ENCODE assay signal across 16 mouse cellular contexts in genomic region chr9:13455231-13455630, GRCm38 (mm10). TPM values are rescaled to one million over a fixed set of nuclear protein-coding genes. Genes with fewer than 3 reads are reported as not detected.
DNase-seq lines count a peak whose midpoint lies in the region; ATAC-seq and TF ChIP-seq lines count a peak whose summit lies in the region.
"Had no signal": no experiment of that assay in that cellular context is flagged by ENCODE, and none has a peak within 500 bp of the region (broad histone marks: within the 10 kb centered on the region; RNA-seq: fewer than 3 reads in every experiment).

No protein-coding gene starts in this region.

- no peaks in the 10 kb centered on the region for H3K36me3 ChIP-seq in heart, embryonic 10.5 days
- H3K36me3 ChIP-seq in kidney, embryonic 15.5 days = no peaks in the 10 kb centered on the region
- no peaks in the 10 kb centered on the region for H3K36me3 ChIP-seq in midbrain, embryonic 12.5 days
- no peaks in the 10 kb centered on the region for H3K36me3 ChIP-seq in midbrain, embryonic 13.5 days
- H3K36me3 ChIP-seq in limb, embryonic 14.5 days (ENCODE audit: control insufficient read depth, insufficient read depth, low read length) = no peaks in the 10 kb centered on the region
- H3K36me3 ChIP-seq: liver, embryonic 15.5 days had no signal

- peak overlapping the region; percentile 62 for H3K27ac ChIP-seq in heart, embryonic 10.5 days
- H3K27ac ChIP-seq in kidney, embryonic 15.5 days = 0 out of 2 replicates have a peak overlapping the region, but pooled peaks have one; percentile 30
- H3K27ac ChIP-seq in midbrain, embryonic 12.5 days (replicated peaks) = peak overlapping the region; percentile 7; the same call in 1 of the 2 replicates
- no peak overlapping the region for H3K27ac ChIP-seq in midbrain, embryonic 13.5 days
- peak overlapping the region; percentile 43; the same call in 1 of the 2 replicates for H3K27ac ChIP-seq in limb, embryonic 14.5 days (replicated peaks; ENCODE audit: low read depth, low read length)
- H3K27ac ChIP-seq: liver, embryonic 15.5 days had no signal

- 86% methylated on average over 1 of the region's 1 CpGs for WGBS in heart, embryonic 10.5 days
- 75% methylated on average over 1 of the region's 1 CpGs for WGBS in kidney, embryonic 15.5 days
- WGBS in midbrain, embryonic 12.5 days = 93% methylated on average over 1 of the region's 1 CpGs
- 81% methylated on average over 1 of the region's 1 CpGs for WGBS in midbrain, embryonic 13.5 days
- 73% methylated on average over 1 of the region's 1 CpGs for WGBS in limb, embryonic 14.5 days

- no peak overlapping the region for H3K9ac ChIP-seq in kidney, embryonic 15.5 days
- no peak overlapping the region for H3K9ac ChIP-seq in midbrain, embryonic 12.5 days (replicated peaks)
- no peak overlapping the region for H3K9ac ChIP-seq in midbrain, embryonic 13.5 days (replicated peaks)
- no peak overlapping the region for H3K9ac ChIP-seq in limb, embryonic 14.5 days (ENCODE audit: low read depth, low read length, severe bottlenecking)
- H3K9ac ChIP-seq: liver, embryonic 15.5 days had no signal

- H3K9me3 ChIP-seq in heart, embryonic 10.5 days = no peaks in the 10 kb centered on the region
- no peaks in the 10 kb centered on the region for H3K9me3 ChIP-seq in kidney, embryonic 15.5 days (replicated peaks)
- no peaks in the 10 kb centered on the region for H3K9me3 ChIP-seq in midbrain, embryonic 12.5 days
- no peaks in the 10 kb centered on the region for H3K9me3 ChIP-seq in midbrain, embryonic 13.5 days
- no peaks in the 10 kb centered on the region for H3K9me3 ChIP-seq in limb, embryonic 14.5 days (ENCODE audit: control insufficient read depth, low read length)
- H3K9me3 ChIP-seq: liver, embryonic 15.5 days had no signal

- no peak overlapping the region for H3K4me3 ChIP-seq in heart, embryonic 10.5 days
- no peak overlapping the region for H3K4me3 ChIP-seq in kidney, embryonic 15.5 days (replicated peaks)
- H3K4me3 ChIP-seq in midbrain, embryonic 12.5 days = no peak overlapping the region
- H3K4me3 ChIP-seq in midbrain, embryonic 13.5 days (replicated peaks) = no peak overlapping the region
- H3K4me3 ChIP-seq in limb, embryonic 14.5 days (replicated peaks; ENCODE audit: low read length) = no peak overlapping the region
- H3K4me3 ChIP-seq: erythroblast, embryonic 14.5 days; liver, embryonic 15.5 days had no signal

- no peak overlapping the region for H3K4me2 ChIP-seq in kidney, embryonic 15.5 days
- no peak overlapping the region for H3K4me2 ChIP-seq in midbrain, embryonic 12.5 days (replicated peaks)
- no peak overlapping the region for H3K4me2 ChIP-seq in midbrain, embryonic 13.5 days (replicated peaks)
- H3K4me2 ChIP-seq in limb, embryonic 14.5 days (replicated peaks; ENCODE audit: low read depth, low read length, severe bottlenecking) = no peak overlapping the region
- H3K4me2 ChIP-seq: liver, embryonic 15.5 days had no signal

- no peaks in the 10 kb centered on the region for H3K27me3 ChIP-seq in heart, embryonic 10.5 days (ENCODE audit: insufficient read depth, poor library complexity, severe bottlenecking)
- H3K27me3 ChIP-seq in kidney, embryonic 15.5 days = no peaks in the 10 kb centered on the region
- H3K27me3 ChIP-seq in midbrain, embryonic 12.5 days = no peaks in the 10 kb centered on the region
- no peaks in the 10 kb centered on the region for H3K27me3 ChIP-seq in midbrain, embryonic 13.5 days
- H3K27me3 ChIP-seq in limb, embryonic 14.5 days (ENCODE audit: control insufficient read depth, insufficient read depth, low read length) = no peaks in the 10 kb centered on the region
- H3K27me3 ChIP-seq: liver, embryonic 15.5 days had no signal

- no peak for TF ChIP-seq POLR2A in limb, embryonic 14.5 days (IDR thresholded peaks at IDR 0.05; ENCODE audit: borderline replicate concordance, extremely low read depth, insufficient read depth, insufficient read length)

- H3K4me1 ChIP-seq in heart, embryonic 10.5 days = peaks cover 14% of the 10 kb centered on the region
- H3K4me1 ChIP-seq in kidney, embryonic 15.5 days = peaks cover 12% of the 10 kb centered on the region
- H3K4me1 ChIP-seq in midbrain, embryonic 12.5 days = peaks cover 13% of the 10 kb centered on the region
- peaks cover 23% of the 10 kb centered on the region for H3K4me1 ChIP-seq in midbrain, embryonic 13.5 days (replicated peaks)
- H3K4me1 ChIP-seq in limb, embryonic 14.5 days (ENCODE audit: control insufficient read depth, insufficient read depth, low read length) = peaks cover 22% of the 10 kb centered on the region
- H3K4me1 ChIP-seq: liver, embryonic 15.5 days had no signal

- intact Hi-C loops in heart, postnatal 25 days (cut with DNase I) = no loop called here
- intact Hi-C loops in left cerebral cortex, postnatal 10 days (cut with DNase I) = no loop called here

- ATAC-seq in kidney, embryonic 15.5 days (replicated peaks; ENCODE audit: low FRiP score) = no peak
- no peak for ATAC-seq in midbrain, embryonic 12.5 days (ENCODE audit: low FRiP score, low read depth)
- no peak for ATAC-seq in midbrain, embryonic 13.5 days
- ATAC-seq in limb, embryonic 14.5 days (ENCODE audit: low FRiP score, low read depth) = no peak

- no peak for DNase-seq in heart, embryonic 10.5 days (ENCODE audit: low spot score)
- DNase-seq in heart, postnatal 25 days (ENCODE audit: low spot score) = no peak
- no peak for DNase-seq in kidney, adult 11 months
- no peak for DNase-seq in limb, embryonic 14.5 days (ENCODE audit: low spot score)
- DNase-seq in left cerebral cortex, postnatal 10 days (ENCODE audit: extremely low spot score in 1 of 2, low spot score in 2 of 2) = no peak
- DNase-seq: adrenal gland, postnatal 14 days; cerebellum, postnatal 25 days; kidney, adult 8-10 months; thymus, adult 2 months had no signal

RNA-seq across cellular contexts. Expression of gene Gm17571, which starts 8.7 kb away (rescaled TPM):
- not detected in 2 replicates for polyA plus RNA-seq in heart, embryonic 10.5 days (2016; fragmentation: Nextera tagmentation; extraction: Ambion mirVana)
- not detected for total RNA-seq in heart, postnatal 25 days (2021)
- not detected in 2 replicates for polyA plus RNA-seq in kidney, embryonic 15.5 days (2015; fragmentation: Nextera tagmentation; extraction: Ambion mirVana)
- not detected in 2 replicates for polyA plus RNA-seq in midbrain, embryonic 12.5 days (2016; fragmentation: Nextera tagmentation; extraction: Ambion mirVana)
- not detected in 2 replicates for polyA plus RNA-seq in midbrain, embryonic 13.5 days (2015; fragmentation: Nextera tagmentation; extraction: Ambion mirVana)
- not detected in 2 replicates for polyA plus RNA-seq in limb, embryonic 14.5 days (2012; rRNA removed)
- not detected in 2 replicates for polyA plus RNA-seq in limb, embryonic 14.5 days (2014; fragmentation: Nextera tagmentation; extraction: Ambion mirVana)
- not detected for total RNA-seq in left cerebral cortex, postnatal 10 days (2021)
- total RNA-seq: adrenal gland, postnatal 14 days; granulocyte monocyte progenitor cell, adult 5-6 weeks; left cerebral cortex, postnatal 25 days had no signal
- polyA plus RNA-seq: erythroblast, embryonic 14.5 days; liver, embryonic 15.5 days; thymus, adult 2 months had no signal
